Mouse (Mus musculus) limb, embryonic 15.5 days (tissue): ENCODE measurements around the gene 1600012H06Rik. TPM values are rescaled to one million over a fixed set of nuclear protein-coding genes. Genes with fewer than 3 reads are reported as not detected.
A peak's percentile ranks its signal among the peaks of the same experiment; 100 is the strongest.
"Not testable (repeated sequence)": the region's sequence is repeated elsewhere in the genome, so short reads cannot be mapped to it uniquely, and the experiment has no call there.

Experiments used
- ATAC-seq: fragments of 200-750 bp; cut with Nextera tagmentation; 2 replicates; pipeline ENCODE4 v1.8.0; 2017; ENCODE audit warnings: low read depth, moderate TSS enrichment; ENCODE audit not compliant: insufficient number of reproducible peaks, low FRiP score, low TSS enrichment
- H3K27ac ChIP-seq: fragments of 300-500 bp; sonication (generic); 2 replicates; pipeline ENCODE4 v1.5.1; 2015; ENCODE audit warnings: moderate library complexity, mild to moderate bottlenecking, inconsistent platforms
- H3K27me3 ChIP-seq: fragments of 300-500 bp; sonication (generic); 2 replicates; pipeline ENCODE4 v1.6.1; 2015; ENCODE audit warnings: inconsistent platforms
- H3K36me3 ChIP-seq: fragments of 300-500 bp; sonication (generic); 2 replicates; pipeline ENCODE4 v1.6.1; 2015; ENCODE audit warnings: inconsistent platforms
- H3K4me1 ChIP-seq: fragments of 300-500 bp; sonication (generic); 2 replicates; pipeline ENCODE4 v1.6.1; 2015; ENCODE audit warnings: inconsistent platforms
- H3K4me2 ChIP-seq: fragments of 300-500 bp; sonication (generic); 2 replicates; pipeline ENCODE4 v1.6.1; 2015; ENCODE audit warnings: mild to moderate bottlenecking, inconsistent platforms
- H3K4me3 ChIP-seq: fragments of 300-500 bp; sonication (generic); 2 replicates; pipeline ENCODE4 v1.5.1; 2015; ENCODE audit warnings: mild to moderate bottlenecking, inconsistent platforms
- H3K9ac ChIP-seq: fragments of 300-500 bp; sonication (generic); 2 replicates; pipeline ENCODE4 v1.6.1; 2015; ENCODE audit warnings: inconsistent platforms
- H3K9me3 ChIP-seq: fragments of 300-500 bp; sonication (generic); 2 replicates; pipeline ENCODE4 v1.6.1; 2016; ENCODE audit warnings: inconsistent platforms
- WGBS: fragments of 180-500 bp; shearing (Covaris S2); methylation state at CpG from one replicate; pipeline ENCODE4 v1.1.7; 2015; 5-methylcytosine and 5-hydroxymethylcytosine counted together
- polyA plus RNA-seq: library from polyadenylated mRNA; unstranded; fragments of >200 nt; fragmentation: Nextera tagmentation; extraction: Ambion mirVana; gene quantifications from 2 replicates; pipeline ENCODE4 v1.2.1, GENCODE M21; 2015

The 1600012H06Rik gene
- polyA plus RNA-seq: 39.0 and 40.8 TPM in 2 replicates

- H3K36me3 ChIP-seq: peaks cover 17% of the 10 kb centered on the region
- under 1% methylated on average over 54 of the region's 54 CpGs for WGBS
- peak within 1 kb of the TSS; percentile 82 for H3K9ac ChIP-seq
- peaks cover 21% of the 10 kb centered on the region for H3K4me1 ChIP-seq
- H3K4me2 ChIP-seq: peak within 1 kb of the TSS; percentile 88
- peak; percentile 95 for ATAC-seq
- peak within 1 kb of the TSS; percentile 79 for H3K4me3 ChIP-seq
- peak within 1 kb of the TSS; percentile 85 for H3K27ac ChIP-seq
- no peaks in the 10 kb centered on the region for H3K27me3 ChIP-seq
- H3K9me3 ChIP-seq: no peaks in the 10 kb centered on the region
Observed at GRCm38 (mm10) chr17:14943009-14943728, at the start of gene 1600012H06Rik, which contains the start of gene Wdr27. TSS of gene 1600012H06Rik (plus strand) at chr17:14943184. TSS of gene Wdr27 (minus strand) at chr17:14943158.

DNA sequence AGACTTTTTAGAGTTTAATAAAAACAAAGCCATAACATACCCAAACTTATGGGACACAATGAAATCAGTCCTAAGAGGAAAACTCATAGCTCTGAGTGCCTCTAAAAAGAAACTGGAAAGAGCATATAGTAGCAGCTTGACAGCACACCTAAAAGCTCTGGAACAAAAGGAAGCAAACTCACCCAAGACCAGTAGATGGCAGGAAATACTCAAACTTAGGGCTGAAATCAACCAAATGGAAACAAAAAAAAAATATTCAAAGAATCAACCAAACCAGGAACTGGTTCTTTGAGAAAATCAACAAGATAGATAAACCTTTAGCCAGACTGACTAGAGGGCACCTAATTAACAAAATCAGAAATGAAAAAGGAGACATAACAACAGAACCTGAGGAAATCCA lies 47.9 kb upstream of the 1600012H06Rik start:
- H3K27ac ChIP-seq, H3K4me3 ChIP-seq, H3K4me1 ChIP-seq, ATAC-seq, H3K27me3 ChIP-seq, H3K36me3 ChIP-seq, H3K9me3 ChIP-seq, H3K9ac ChIP-seq, H3K4me2 ChIP-seq: not testable (repeated sequence)

GRCm38 (mm10) chr17:14898972-14899371 lies 44.0 kb upstream of the 1600012H06Rik start:
- no peak overlapping the region for H3K27ac ChIP-seq

DNA sequence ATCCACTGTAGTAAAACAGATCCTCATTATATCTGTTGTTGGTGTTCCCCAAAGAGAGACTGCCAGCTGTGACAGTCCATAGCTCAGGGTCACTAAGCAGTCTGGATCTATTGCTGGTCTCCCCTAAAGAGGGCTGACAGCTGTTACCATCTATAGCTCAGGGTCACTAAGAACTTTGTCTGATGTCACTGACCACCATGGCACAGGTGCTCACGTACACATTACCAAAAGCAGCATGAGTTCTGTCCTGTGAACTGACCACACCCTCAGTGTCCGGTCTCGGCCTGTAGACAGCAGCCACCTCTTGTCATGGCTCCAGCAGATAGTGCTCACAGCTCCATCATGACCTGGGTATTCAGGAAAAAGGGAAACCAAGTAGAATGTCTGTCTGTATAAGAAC lies 39.8 kb upstream of the 1600012H06Rik start:
- Histone ChIP-seq H3K27me3 (no peaks in the 10 kb centered on the region), H3K4me1 (no peaks in the 10 kb centered on the region), H3K36me3 (no peaks in the 10 kb centered on the region), H3K4me3 (no peak overlapping the region), H3K4me2 (no peak overlapping the region), H3K27ac (no peak overlapping the region), H3K9ac (no peak overlapping the region), H3K9me3 (no peaks in the 10 kb centered on the region)
- 89% methylated on average over 3 of the region's 3 CpGs for WGBS
- no peak for ATAC-seq

More at GRCm38 (mm10) chr17:14898972-14899371, 44.0 kb upstream of the 1600012H06Rik start:
- no peaks in the 10 kb centered on the region for H3K36me3 ChIP-seq
- no peak for ATAC-seq
- H3K9me3 ChIP-seq: no peaks in the 10 kb centered on the region
- H3K4me1 ChIP-seq: no peaks in the 10 kb centered on the region
- no peaks in the 10 kb centered on the region for H3K27me3 ChIP-seq
- no peak overlapping the region for H3K9ac ChIP-seq
- no peak overlapping the region for H3K4me3 ChIP-seq
- 76% methylated on average over 1 of the region's 1 CpGs for WGBS
- no peak overlapping the region for H3K4me2 ChIP-seq

GRCm38 (mm10) chr17:14904206-14904605 lies 38.8 kb upstream of the 1600012H06Rik start:
- Histone ChIP-seq H3K36me3 (no peaks in the 10 kb centered on the region), H3K4me2 (no peak overlapping the region), H3K4me3 (no peak overlapping the region), H3K4me1 (no peaks in the 10 kb centered on the region), H3K27ac (no peak overlapping the region), H3K27me3 (no peaks in the 10 kb centered on the region), H3K9ac (no peak overlapping the region), H3K9me3 (no peaks in the 10 kb centered on the region)
- 86% methylated on average over 6 of the region's 6 CpGs for WGBS
- no peak for ATAC-seq

GRCm38 (mm10) chr17:14904637-14905265 lies 38.2 kb upstream of the 1600012H06Rik start:
- 0 out of 2 replicates have a peak, but pooled peaks have one; percentile 12 for ATAC-seq
- 51% methylated on average over 7 of the region's 7 CpGs for WGBS
- H3K9me3 ChIP-seq: no peaks in the 10 kb centered on the region
- H3K27ac ChIP-seq: no peak overlapping the region
- H3K4me3 ChIP-seq: no peak overlapping the region
- H3K9ac ChIP-seq: no peak overlapping the region
- H3K36me3 ChIP-seq: no peaks in the 10 kb centered on the region
- H3K4me1 ChIP-seq: no peaks in the 10 kb centered on the region
- H3K27me3 ChIP-seq: no peaks in the 10 kb centered on the region
- no peak overlapping the region for H3K4me2 ChIP-seq

DNA sequence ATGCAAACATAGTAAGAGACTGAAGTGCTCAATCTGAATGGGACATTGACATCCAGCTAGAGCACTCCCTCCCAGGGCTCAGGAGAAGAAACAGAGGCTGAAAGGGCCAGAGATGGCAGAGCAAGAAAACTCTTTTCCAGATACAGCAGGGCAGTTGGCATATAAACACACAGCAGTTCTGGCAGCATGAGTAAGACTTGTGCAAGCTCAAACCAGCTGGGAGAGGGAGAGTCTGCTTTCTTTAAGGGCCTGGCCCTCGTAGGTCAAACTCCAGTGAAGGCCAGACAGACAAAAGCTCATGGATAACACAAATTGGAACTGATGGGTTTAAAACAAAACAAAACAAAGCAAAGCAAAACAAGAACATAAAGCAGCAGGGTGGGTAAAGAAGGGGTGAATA lies 36.4 kb upstream of the 1600012H06Rik start:
- Histone ChIP-seq H3K4me3 (no peak overlapping the region), H3K27me3 (no peaks in the 10 kb centered on the region), H3K4me1 (no peaks in the 10 kb centered on the region), H3K9ac (no peak overlapping the region), H3K27ac (no peak overlapping the region), H3K36me3 (no peaks in the 10 kb centered on the region), H3K9me3 (no peaks in the 10 kb centered on the region), H3K4me2 (no peak overlapping the region)
- 44% methylated on average over 1 of the region's 1 CpGs for WGBS
- no peak for ATAC-seq

- Histone ChIP-seq H3K36me3 (no peaks in the 10 kb centered on the region), H3K4me3 (no peak overlapping the region), H3K4me1 (no peaks in the 10 kb centered on the region), H3K27ac (no peak overlapping the region), H3K9ac (no peak overlapping the region), H3K27me3 (no peaks in the 10 kb centered on the region), H3K4me2 (no peak overlapping the region), H3K9me3 (no peaks in the 10 kb centered on the region)
- WGBS: 75% methylated on average over 12 of the region's 12 CpGs
- ATAC-seq: no peak
Observed at GRCm38 (mm10) chr17:14907136-14907535, 35.8 kb upstream of the 1600012H06Rik start.

DNA sequence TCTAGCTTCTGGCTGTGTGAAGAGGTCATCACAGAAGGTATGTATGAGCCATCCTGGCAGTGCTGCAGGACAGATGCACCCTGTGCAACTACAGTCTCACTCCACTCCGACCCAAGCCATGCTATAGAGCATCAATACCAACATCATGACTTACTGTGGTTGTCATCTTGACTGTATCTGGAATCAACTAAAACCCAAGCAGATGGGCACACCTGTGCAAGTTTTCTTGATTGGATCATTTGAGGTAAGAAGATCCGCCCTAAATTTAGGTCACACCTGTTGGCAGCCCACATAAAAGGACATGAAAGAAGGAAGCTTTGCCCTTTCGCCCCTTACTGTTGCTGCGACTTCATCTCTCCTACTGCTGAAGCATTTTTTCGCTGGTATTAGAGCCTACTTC lies 33.7 kb upstream of the 1600012H06Rik start:
- Histone ChIP-seq H3K4me2 (no peak overlapping the region), H3K9me3 (no peaks in the 10 kb centered on the region), H3K4me1 (no peaks in the 10 kb centered on the region), H3K27me3 (no peaks in the 10 kb centered on the region), H3K9ac (no peak overlapping the region), H3K4me3 (no peak overlapping the region), H3K36me3 (no peaks in the 10 kb centered on the region), H3K27ac (no peak overlapping the region)
- no peak for ATAC-seq
- 73% methylated on average over 5 of the region's 5 CpGs for WGBS

DNA sequence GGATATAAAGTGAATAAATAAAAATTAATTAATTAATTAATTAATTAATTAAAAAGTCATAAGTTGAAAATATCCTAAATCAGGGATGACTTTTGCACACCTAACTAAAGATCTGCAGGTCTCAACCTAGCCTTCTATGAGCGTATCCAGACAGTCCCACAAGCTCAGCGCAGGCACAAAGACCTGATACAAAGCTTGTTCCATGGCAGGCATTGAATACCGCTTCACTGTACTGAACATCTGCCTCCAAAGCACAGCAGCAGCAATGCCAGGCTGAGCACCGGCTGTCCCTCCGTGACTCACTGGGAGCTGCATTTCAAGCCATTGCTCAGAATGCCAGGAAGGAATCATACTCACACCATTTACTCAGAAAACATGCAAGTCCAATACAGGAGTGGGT lies 32.2 kb upstream of the 1600012H06Rik start:
- WGBS: 90% methylated on average over 5 of the region's 5 CpGs
- no peak for ATAC-seq
- H3K9ac ChIP-seq: no peak overlapping the region
- H3K36me3 ChIP-seq: no peaks in the 10 kb centered on the region
- H3K4me2 ChIP-seq: no peak overlapping the region
- H3K27me3 ChIP-seq: no peaks in the 10 kb centered on the region
- no peaks in the 10 kb centered on the region for H3K9me3 ChIP-seq
- no peak overlapping the region for H3K4me3 ChIP-seq
- no peaks in the 10 kb centered on the region for H3K4me1 ChIP-seq
- H3K27ac ChIP-seq: no peak overlapping the region

DNA sequence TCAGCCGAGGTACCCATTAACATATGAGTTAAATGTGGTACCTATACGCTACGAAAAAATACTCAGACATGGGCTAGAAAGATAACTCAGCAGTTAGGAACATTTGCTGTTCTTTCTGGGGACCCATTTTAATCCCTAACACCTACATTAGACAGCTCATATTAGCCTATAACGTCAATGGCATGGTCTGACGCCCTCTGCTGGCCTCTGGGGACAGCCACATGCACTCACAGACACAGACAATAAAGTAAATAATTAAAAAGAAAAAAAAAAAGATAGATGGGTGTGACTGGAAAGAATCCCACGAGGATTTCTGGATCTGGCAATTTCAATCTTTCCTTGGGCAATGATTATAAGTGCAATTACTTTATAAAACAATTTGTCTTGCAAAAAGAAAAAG lies 30.6 kb upstream of the 1600012H06Rik start:
- Histone ChIP-seq H3K27me3 (no peaks in the 10 kb centered on the region), H3K9ac (no peak overlapping the region), H3K36me3 (no peaks in the 10 kb centered on the region), H3K4me2 (no peak overlapping the region), H3K9me3 (no peaks in the 10 kb centered on the region), H3K4me1 (no peaks in the 10 kb centered on the region), H3K4me3 (no peak overlapping the region), H3K27ac (no peak overlapping the region)
- no peak for ATAC-seq
- WGBS: 54% methylated on average over 6 of the region's 6 CpGs

DNA sequence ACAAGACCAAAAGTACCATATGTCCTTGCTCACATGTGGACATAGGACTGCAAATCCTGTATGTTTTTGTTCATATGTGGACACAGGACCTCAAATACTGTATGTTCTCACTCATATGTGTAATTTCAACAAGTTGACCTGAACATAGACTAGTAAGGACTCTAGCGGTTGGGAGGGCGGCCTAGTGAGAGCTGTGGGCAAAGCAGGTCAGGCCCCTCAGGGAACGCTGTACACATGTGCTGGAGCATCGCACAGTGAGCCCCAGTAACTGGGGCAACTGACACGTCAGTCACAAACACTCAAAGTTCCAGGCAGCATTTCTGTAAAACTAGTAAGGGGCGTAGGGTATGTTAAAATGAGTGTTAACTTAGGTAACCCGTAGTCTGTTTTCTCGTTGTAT lies 30.0 kb upstream of the 1600012H06Rik start:
- WGBS: 88% methylated on average over 8 of the region's 8 CpGs
- Histone ChIP-seq H3K9me3 (no peaks in the 10 kb centered on the region), H3K27me3 (no peaks in the 10 kb centered on the region), H3K4me2 (no peak overlapping the region), H3K4me3 (no peak overlapping the region), H3K4me1 (no peaks in the 10 kb centered on the region), H3K9ac (no peak overlapping the region), H3K27ac (no peak overlapping the region), H3K36me3 (no peaks in the 10 kb centered on the region)
- no peak for ATAC-seq
